Mouse (Mus musculus): ENCODE measurements around the gene Rpl15. TPM values are rescaled to one million over a fixed set of nuclear protein-coding genes. Genes with fewer than 3 reads are reported as not detected.

Gene Rpl15
- 203 TPM for polyA plus RNA-seq (2014; fragmentation: Illumina TruSeq; extraction: RNeasy Lipid Tissue Mini Kit (QIAGEN cat#74804); ENCODE audit: low read depth, low replicate concordance)

DNA sequence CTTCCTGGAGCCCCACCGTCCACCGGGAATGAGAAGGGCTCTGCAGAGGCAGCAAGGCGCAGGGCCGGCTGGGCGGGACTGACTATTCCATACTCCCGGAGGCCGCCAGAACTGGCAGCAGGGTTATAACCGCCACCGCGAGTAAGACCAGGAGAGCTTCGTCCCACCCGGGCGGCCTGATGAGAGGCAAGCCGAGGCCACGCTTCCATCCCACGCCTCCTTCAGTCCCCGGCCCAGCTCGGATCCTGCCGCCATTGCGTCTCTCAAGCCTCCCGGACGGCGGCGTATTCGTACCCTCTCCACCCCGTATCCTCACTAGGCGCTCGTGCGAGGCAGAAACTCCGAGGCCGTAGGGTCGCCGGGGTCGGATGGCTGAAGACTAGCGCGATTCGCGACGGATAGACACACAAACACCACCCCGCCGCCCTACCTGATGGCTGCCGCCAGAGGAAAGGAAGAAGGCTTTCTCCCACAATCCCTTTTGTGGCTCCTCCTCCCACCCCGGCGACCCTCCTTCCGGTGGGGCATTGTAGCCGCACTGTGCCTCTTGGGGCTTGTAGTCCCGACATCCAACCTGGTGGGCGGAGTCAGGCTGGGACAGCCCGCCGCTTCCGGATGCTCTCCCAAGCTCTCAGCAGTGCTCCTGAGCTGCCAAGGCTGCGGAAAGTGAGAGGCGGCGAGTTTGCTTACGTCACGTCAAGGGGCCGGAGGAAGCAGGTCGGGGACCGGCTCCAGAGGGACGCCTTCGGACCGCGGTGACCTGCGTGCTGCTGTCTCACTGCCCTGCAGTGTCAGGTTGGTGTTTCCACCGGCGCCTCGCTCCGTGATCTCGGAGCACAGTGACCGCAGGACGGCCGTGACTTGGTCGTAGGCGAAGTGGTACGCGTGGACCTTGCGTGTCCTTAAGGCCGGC lies at the start of gene Rpl15, which contains the start of gene Nkiras1:
Gene Rpl15, minus strand, starts transcription at position 863 of the 913 bp plus-strand sequence.
Gene Nkiras1, plus strand, starts transcription at position 608 of the 913 bp plus-strand sequence.

DNA sequence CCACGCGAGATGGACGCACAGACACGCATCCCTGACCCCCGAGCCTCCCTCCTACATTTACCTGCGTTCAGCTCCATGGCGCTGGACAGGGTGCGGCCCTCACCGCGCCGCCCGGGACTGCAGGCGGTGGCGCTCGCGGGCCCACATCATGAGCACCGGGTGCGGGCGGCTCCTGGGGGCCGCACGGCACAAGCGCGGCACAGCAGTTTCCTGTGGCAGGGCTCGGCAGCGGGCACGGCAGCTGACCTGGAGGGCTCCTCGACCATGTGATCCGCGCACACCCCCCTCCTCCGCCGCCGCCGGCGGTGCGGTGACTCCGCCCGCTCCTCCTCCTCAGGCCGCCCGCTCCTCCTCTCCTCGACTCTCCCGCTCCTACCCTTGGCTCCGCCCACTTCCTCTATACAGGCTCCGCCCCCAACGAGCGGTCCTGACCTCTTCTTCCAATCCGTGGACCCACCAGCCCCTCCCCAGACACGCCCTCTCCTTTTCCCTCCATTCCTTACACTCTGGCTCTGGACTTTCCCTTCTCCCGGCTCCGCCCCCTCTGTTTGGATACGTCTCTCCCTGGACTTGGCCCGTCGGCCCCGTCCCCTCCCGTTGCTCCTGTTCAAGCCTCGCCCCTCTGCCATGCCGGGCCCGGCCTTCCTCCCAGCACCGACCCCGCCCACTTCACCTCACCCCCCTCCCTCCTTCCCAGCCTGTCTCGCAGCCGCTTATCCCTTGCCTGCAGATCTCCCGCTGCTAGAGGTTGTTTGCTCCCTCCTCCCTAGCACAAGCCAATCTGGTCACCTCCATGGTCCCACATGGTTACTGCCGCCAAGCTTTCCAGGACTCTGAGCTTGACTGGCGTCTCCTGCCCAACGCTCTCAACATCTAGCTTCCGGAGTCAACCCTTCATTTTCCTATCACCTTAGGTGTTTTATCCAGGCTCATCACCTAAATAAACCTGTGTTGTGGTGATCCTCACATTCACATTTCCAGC lies 32.1 kb downstream of the Rpl15 start, which contains the start of gene Nr1d2:
Gene Nr1d2, minus strand, starts transcription at position 378 of the 982 bp plus-strand sequence.

Other genes with a start within 250 kb of the Rpl15 start
- gene Nr1d2, start 32.3 kb downstream of the Rpl15 start, polyA plus RNA-seq (2014; fragmentation: Illumina TruSeq; extraction: RNeasy Lipid Tissue Mini Kit (QIAGEN cat#74804); ENCODE audit: low read depth, low replicate concordance): 75.1 TPM
- 30.9 TPM for gene Nkiras1, start 255 bp downstream of the Rpl15 start, polyA plus RNA-seq (2014; fragmentation: Illumina TruSeq; extraction: RNeasy Lipid Tissue Mini Kit (QIAGEN cat#74804); ENCODE audit: low read depth, low replicate concordance)
- 137 TPM for gene Ube2e1, start 60.5 kb upstream of the Rpl15 start, polyA plus RNA-seq (2014; fragmentation: Illumina TruSeq; extraction: RNeasy Lipid Tissue Mini Kit (QIAGEN cat#74804); ENCODE audit: low read depth, low replicate concordance)